Mouse (Mus musculus): ENCODE measurements around the gene Gm11037. TPM values are rescaled to one million over a fixed set of nuclear protein-coding genes. Genes with fewer than 3 reads are reported as not detected.
"Not testable (repeated sequence)": the region's sequence is repeated elsewhere in the genome, so short reads cannot be mapped to it uniquely, and the experiment has no call there.

The Gm11037 gene
- total RNA-seq (2021), result not detected in 2 replicates
- long read RNA-seq, experiment 1, result 0 reads
- long read RNA-seq, experiment 2, result 0 reads

DNA sequence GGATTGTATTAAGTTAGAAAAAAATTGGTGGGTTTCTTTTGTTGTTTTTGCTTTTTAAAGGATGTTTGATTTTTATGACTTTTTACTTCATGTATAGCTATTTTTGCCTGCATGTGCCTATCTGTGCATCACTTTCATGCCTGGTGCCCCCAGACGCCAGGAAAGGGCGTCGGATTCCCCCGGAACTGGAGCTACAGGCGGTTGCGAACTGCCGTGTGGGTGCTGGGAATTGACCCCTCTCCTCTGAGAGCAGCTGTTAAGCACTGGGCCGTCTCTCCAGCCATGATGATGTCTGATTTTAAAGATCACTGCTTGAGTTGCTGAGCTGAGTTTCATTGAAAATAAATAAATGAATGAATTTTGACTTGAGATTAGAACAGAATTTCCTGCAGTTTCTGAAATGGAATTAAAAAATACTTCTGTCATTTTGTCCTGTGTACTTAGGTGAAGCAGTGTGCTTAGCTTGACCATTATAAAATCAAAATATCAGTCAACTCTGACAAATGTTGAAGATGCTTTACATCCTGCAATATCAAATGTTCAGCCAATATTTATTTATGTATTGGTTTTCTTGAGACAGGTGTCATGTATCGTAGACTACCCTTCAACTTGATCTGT, at the start of gene Gm11037:
Gene Gm11037 (plus strand): TSS at position 568 of the 618 bp plus-strand sequence.
- DNase-seq, result no peak

DNA sequence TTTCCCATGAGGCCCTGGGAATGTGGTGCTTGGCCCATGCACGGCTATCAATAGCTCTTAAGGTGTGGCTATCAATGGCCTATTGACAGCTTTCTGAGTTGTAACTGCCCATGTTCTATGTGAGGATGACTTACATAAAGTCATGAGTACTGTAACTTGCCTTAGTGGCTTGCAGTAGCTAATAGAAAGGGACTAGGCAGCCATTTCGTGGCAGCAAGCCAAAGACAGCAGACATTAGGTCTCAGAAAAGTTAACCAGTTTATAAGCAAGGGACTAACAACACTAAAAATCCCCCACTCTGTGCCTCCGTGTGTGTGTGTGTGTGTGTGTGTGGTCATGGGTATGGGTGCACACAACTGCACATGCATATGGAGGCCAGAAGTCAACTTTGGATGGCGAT, 49.1 kb upstream of the Gm11037 start:
- DNase-seq, result no peak

DNA sequence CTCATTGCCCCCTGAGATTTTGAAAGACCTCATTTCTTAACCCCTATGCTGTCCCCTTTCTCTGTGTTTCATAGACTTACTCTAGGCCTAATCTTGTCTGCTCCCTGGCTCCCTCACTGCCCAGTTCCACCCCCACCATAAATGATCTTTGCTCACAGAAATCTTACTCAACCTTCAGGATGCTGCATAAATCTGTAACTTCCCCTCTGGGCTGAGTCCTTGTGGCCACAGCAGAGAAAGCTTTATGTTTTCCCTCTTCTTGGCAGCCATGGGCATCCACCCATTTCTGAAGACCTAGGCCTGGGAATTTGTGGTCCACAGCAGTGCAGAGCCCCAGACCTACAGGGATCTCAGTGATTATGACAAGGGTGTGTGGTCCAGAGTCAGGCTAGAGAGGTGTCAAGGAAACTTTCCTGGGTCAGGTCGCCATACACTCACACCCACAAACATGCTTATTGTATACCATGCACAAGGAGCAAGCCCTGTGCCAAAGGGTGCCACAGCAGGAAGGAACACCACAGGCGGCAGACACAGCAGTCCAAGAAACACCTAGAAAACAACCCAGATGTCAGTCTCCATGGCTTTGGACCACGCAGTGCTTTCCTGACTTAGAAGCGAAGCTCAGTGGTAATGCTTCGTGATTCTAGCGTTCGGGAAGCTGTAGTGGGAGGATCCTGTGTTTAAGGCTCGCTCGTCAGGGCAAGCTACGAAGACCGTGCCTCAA, 46.5 kb upstream of the Gm11037 start, which contains the start of gene Siglec1:
Gene Siglec1 (minus strand): TSS at position 99 of the 724 bp plus-strand sequence.
- no peak for DNase-seq

DNA sequence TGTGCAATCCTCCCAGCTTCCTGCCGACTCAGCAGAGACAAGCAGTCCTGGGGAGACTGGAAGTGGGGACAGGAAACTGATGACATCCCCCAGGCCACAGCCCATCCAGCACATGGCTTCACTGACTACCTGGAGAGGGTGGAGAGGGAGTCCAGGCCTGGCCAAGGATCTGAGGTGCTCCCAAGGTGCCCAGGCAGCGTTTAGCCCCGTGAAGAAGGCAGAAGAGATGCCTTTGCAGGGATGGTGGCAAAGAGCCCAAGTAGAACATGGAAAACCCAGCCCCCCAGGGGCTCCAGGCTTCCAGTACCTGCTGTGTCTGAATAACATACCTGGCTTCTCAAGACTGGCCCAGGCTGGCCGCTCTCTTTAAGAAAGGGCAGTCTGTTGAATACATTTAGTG, 44.7 kb upstream of the Gm11037 start:
- no peak for DNase-seq

DNA sequence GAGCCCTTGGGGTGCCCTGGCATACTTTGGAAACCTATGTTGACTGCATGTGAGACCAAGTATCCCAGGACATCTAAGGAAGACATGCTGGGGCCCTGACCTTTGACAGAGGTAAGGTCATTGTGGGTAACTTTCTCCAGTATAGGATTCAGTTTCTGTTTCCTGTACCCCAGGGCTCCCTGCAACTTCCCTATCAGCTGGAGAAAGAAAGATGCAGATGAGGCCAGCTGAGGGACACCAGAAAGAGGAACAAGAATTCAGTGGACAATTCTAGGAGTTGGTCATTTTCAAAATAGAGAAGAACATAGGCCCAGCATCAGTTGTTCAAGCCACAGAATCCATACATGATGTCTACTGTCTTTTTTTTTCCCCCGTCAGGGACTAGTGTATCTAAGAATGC, 43.7 kb upstream of the Gm11037 start:
- DNase-seq, result no peak

DNA sequence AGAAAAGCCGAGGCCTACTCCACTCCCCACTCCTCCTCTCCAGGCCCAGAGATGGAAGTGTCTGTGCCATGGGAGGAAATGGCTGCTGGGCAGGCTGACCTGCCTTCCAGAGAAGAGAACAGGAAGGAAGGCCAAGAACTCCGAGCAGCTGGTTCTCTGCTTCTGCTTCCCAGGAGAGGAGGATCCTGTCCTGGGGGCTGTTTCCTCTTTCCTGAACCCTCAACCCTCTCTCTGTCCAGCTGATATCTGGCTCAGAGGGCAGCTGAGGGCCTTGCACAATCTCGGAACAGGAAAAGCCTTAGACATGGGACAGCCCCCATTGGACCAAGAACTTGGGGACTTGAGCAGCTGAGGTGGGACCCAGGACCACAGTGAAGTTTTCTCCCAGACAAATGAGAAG, 42.4 kb upstream of the Gm11037 start:
- DNase-seq, result peak; percentile 43

DNA sequence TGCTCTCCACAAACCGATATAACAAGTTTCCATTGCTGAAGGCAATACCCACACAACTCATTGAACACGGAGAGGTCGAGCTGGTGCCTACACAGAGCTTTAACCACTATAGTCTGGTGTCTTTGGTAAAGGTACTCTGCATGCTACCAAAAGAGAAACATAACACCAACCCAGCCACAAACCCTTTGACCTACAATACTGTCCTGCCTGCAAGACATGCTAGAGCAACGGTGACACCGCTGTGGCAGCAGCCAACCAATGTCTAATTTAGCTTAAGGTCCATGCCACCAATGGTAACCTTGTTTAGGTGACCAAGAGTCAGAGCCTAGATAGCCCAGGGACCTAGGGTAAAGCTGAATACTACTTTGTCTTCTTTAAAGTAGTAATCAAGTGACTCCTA, 39.7 kb upstream of the Gm11037 start:
- no peak for DNase-seq

DNA sequence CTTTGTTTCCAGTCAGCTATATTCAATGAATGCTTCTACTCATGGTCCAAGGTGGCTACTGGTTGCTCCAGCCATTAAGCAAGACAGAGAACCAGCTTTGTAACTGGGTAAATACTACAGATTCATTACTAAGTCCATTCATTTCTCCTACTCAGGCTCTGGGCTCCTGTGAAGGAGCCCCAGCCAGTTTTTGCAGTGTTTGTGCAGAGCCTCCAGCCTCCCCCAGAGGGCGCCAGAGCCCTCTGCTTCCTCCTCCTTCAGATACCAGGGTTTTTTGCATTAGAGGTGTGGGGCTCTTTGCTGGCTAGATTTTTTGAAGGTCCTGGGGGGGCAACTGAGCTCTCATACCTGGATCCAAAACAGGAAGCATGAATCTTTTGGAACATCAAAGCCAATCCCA, 38.5 kb upstream of the Gm11037 start:
- DNase-seq, result peak; percentile 84

DNA sequence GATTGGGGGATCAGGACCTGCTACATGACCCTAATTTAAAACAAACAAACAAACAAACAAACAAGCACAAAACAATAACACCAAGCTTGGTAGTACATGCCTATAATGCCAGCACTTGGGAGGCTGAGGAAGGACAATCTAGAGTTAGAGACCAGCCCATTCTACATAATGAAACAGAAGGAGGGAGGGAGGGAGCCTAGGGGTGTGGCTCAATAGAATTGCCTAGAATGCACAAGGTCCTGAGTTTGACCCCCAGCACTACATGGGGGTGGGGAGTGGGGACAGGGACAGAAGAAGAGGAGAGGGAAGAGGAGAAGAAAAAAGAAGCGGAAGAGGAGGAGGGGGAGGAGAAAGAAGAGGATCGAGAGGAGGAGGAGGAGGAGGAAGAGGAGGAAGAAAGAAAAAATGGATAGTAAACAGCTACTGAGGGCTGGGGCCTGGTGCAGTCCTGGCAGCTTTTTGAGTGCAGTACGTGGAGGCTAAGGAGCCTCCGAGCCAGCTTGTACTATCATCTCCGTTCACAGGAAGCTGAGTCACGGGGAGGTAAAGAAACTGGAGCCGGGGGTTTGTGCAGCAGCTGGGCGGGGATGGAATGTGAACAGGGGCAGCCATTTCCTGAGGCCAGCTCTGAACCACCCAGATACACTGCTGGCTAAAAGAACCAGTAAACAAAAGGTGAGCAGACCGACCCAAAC, 37.0 kb upstream of the Gm11037 start:
- DNase-seq, result peak; percentile 66

DNA sequence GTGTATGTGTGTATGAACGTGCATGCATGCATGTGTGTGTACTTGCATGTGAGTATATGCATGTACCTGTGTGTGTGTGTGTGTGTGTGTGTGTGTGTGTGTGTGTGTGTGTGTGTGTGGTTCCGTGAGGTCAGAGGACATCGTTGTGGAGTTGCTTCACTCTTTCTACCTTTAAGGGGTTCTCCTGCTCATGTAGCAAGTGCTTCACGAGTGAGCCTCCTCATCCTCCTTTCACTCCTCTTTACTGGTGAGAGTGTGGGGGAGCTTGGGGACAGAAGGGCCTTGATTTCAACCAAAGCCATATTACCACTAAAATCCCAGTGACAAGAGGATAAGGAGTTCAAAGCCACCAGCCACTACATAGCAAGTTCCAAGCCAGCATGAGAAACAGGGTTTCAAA, 36.2 kb upstream of the Gm11037 start:
- DNase-seq, result no peak

DNA sequence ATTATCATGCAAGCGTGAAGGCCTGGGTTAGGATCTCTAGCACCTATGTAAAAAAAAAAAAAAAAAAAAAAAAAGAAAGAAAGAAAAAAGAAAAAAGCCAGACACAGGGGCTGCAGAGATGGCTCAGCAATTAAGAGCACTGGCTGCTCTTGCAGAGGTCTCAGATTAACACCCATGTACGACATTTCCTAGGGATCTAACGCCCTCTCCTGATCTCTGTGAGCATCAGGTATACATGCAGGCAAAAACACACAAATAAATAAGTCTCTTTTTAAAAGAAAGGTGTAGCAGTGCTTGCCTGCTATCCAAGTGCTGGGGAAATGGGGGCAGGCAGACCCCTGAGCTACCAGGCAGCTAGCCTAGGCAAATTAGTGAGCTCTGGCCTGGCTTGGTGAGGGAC, 31.8 kb upstream of the Gm11037 start:
- no peak for DNase-seq

DNA sequence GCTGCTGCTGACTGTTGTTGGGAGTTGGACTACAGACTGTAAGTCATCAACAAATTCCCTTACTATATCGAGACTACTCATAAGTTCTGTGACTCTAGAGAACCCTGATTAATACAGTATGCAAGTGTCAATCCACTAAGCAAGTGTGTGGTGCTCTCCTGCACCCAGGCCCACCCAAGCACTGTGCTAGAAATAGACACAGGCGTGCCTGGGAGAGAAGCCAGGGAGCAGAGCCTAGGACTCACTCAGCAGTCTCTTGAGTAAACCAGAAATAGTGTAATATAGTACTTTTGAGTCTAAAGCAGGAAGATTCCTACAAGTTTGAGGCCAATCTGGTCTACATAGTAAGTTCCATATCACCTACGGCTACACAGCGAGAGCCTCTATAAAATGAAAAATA, 29.3 kb upstream of the Gm11037 start:
- no peak for DNase-seq

DNA sequence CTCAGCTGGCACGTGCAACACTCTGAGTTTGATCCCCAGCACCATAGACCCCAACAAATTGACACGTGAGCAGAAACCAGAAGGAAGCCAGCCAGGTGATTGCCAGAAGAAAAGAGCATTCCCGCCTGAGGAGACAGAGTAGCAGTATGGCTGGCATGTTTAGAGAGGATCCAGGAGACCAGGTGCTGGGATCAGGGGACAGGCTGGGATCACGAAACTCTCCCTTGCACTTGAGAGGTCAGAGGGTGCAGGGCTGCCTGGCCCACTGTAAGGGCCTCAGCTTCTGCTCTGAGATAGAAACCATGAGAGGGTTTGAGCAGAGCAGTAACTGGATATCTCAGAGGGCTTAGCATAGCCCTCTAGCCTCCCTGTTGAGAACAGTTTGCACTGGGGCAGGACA, 28.2 kb upstream of the Gm11037 start:
- not testable (repeated sequence) for DNase-seq

DNA sequence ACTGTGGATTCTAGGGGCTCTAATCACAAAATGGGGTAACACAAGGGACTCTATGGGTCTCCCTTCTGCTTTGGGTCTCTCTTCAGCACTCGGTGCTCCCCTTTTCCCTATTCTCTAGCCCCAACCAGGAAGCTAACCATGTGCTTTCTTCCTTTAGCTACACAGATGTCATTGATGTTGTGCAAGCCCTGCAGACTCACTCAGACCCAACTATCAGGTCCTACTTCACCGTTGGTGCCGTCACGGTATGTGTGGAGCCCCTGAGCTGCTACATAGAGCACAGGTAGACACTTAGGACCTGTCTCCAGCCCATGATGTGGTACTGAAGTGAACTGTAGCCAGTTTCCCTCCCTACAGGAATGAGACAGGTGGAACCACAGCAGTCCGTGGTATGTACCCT, 27.3 kb upstream of the Gm11037 start:
- DNase-seq, result no peak

DNA sequence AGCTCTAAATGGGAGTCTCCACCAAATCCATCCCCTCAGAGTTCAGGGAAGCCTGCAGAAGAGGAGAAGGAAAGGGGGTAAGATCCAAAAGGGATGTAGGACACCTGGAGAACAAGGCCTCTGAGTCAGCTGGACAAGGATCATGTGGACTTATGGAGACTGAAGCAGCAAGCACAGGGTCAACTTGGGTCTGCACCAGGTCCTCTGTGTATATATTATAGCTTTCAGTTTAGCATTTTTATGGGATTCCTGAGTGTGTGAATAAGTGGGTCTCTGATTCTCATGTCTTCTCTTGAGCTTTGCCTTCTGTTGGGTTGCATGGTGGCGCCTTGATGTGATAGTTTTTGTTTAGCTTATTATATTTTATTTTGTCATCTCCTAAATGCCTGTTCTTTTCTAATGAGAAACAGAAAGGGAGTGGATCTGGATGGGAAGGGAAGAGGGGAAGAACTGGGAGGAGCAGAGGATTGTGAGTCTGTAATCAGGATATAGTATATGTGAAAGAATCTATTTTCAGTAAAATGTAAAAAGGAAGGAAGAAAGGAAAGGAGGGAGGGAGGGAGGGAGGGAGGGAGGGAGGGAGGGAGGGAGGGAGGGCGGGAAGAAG, 14.2 kb upstream of the Gm11037 start:
- DNase-seq, result no peak

DNA sequence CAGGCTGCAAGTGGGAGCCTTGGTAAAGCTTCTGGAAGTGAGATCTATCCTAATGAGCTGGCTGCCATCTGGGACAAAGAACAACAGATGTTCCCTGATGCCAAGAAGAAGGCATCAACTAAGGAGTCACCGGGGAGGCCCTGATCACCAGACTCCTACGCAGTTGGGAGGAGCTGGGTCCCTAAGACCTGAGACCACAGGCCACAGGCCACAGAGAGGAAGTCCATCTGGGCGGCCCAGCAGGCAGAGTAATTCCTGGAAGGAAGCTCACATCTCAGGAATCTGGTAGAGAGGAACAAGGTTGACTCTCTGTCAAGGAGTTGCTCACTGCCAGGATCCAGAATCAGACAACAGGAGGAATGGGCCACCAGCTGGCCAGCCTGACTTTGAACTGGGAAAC, 9.1 kb upstream of the Gm11037 start:
- DNase-seq, result no peak

DNA sequence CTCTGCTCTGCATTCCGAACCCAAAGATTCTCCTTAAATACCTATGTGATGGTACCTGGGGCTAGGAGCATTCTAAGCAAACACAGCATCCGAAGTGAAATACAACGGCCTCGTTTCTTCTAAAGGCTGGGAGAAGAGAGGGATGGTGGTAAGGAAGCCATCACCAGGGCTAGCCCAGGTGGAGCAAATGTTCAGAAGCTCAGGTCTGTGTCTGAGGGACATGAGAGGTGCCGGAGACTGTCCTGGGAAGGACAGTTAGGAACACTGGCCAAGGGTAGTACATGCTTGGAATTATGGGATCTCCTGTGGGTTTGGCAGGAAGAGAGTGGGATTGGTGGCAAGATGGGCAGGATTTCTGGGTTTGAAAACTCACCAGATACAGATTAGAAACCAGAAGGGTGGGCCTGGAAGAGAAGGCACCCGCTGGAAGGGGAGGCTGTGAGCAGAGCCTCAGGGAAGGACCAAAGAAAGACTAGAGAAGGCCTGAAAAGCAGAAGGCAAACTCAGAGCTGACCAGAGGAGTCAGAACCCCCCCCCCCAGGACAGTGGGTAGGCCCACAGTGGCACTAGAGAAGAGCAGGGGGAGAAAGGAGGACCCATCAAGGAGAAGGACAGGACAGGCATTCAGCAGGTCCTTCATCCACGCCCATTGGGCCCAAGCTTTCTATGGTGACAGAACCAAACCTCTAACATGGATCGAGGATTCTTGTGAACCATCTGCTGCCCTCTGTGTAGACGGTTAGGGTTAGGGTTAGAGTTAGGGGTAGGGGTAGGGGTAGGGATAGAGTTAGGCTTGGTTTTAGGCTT, 7.9 kb upstream of the Gm11037 start:
- DNase-seq, result no peak

DNA sequence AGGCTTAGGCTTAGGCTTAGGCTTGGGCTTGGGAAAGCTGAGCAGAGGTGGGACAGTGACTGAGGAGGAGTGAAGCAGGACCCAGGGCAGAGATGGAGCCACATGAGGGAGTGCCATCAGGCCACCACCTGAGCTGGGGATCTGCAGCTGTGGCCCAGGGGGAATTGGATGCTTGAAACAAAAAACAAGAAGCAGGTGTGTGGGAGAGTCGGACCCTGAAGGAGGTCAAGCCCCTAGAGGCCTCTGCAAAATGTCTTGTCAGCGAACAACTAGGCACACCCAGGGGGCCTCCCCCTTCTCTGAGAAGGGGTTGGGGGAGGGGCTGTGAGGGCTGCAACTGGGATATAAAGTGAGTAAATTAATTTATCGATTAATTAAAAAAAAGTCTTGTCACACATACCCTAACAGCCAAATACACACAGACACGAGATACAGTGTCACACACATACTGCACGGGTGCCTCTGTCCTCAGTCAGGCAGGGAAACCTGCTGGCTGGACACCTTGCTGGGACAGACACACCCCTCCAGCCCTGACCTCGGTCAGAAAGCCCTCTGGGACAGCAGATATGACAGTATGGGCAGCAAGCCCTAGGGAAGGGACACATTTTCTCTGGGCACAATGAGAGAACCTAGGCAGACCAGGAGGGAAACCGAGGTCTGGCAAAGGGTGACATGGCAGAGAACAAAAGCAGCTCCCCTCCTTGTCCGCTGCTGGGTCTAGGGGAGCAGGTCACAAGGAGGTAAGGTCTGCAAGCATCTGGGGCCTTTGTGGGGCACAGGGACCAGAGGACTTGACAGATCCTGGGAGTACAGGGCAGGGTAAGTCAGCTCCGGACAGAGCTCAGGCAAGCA, 7.1 kb upstream of the Gm11037 start:
- DNase-seq, result no peak

DNA sequence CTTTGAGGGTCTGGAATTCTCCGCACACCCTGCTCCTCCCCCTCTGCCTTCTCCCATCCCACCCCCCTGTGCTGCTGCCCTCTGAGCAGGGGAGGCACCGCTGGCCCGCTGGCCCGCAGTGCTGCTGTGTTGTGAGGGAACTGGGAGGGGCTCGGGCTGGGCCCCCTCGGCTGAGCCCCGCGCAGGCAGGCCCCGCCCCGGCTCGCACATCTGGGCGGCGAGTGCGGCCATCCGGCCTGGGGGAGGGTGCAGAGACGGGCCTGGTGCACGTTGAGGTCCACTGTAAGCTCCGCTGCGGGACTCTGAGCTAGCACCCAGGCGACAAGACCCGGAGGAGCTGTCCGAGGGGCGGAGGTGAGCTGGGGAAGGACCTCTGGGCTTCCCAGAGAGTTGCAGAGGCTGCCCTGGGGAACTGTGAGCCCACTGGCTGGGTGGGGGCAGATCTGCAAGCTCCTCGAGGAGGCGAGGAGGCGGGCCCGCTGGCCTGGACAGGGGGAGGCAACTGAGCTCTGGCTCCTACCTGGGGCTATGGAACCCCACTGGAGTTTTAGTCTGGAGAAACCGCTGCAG, 6.1 kb upstream of the Gm11037 start, which contains the start of gene Hspa12b:
Gene Hspa12b (plus strand): TSS at position 120 of the 570 bp plus-strand sequence.
- peak; percentile 70 for DNase-seq

DNA sequence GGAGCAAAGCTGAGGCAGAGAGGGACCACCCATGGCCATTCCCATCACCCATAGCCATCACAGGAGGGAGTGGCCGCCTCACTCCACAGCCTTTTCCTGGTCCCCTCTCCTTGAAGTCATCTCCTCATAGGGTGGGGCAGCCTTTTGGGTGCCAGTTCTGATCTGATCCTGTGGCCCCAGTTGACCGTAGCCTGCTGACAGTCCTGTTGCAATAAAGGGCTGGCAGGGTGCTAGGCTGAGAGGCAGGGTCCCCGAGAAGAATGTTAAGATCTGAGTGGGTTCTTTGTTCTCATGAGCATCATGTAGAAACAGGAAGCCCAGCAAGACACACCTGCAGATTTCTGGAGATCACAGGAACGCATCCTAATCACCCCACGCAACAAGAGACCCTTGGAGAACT, 5.1 kb upstream of the Gm11037 start:
- DNase-seq, result no peak

Measured in adrenal gland, postnatal 14 days (tissue).